Mouse (Mus musculus) urinary bladder, postnatal 36 days (tissue): Measurements from ENCODE around the gene 4930435E12Rik.
"Not testable (repeated sequence)": the region's sequence is repeated elsewhere in the genome, so short reads cannot be mapped to it uniquely, and the experiment has no call there.

Experiments used
- DNase-seq, 2 experiments: peaks; one replicate each; pipeline ENCODE4 v3.0.0; 2022; ENCODE audit warnings: low spot score in 2 of 2, mixed read lengths in 1 of 2

4930435E12Rik gene

DNA sequence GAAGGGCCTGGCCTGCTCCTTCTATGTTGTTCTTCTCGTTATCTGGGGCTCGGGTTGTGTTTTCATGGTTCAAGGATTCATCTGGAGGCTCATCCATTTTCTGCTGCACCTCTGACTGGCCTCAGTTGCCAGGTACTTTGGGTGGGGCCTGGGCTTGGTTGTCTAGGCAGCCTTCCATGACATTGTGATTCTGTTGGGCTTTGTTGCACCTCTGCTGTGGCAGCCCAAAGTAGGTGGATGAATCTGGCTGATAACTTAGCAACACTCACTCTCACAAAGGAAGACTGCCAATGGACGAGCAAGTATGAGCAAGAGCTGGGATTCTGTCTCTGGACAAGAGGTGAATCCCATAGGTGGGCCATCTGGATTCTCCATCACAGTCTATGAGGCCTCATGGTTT lies at the start of gene 4930435E12Rik:
TSS of gene 4930435E12Rik (minus strand) at position 101 of the 400 bp plus-strand sequence.
- no peak for DNase-seq

DNA sequence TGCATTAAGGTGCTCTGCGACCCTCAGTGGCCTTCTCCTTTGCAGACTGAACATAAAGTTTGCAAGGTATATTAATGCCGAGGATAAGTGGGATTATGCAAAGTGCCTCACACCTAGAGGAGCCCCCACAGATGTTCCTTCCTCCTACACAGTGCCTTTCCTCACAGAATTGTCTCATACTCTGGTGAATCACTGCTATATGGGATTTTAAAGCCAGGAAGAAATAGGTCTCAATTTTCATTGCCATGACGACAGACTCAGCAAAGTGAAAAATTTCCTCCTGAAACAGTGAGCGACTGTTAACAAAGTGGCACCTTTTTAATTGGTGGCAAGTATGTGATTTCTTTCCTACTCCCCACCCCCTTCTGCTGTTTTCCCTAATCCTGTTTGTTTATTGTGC lies 45.9 kb upstream of the 4930435E12Rik start:
- no peak for DNase-seq

DNA sequence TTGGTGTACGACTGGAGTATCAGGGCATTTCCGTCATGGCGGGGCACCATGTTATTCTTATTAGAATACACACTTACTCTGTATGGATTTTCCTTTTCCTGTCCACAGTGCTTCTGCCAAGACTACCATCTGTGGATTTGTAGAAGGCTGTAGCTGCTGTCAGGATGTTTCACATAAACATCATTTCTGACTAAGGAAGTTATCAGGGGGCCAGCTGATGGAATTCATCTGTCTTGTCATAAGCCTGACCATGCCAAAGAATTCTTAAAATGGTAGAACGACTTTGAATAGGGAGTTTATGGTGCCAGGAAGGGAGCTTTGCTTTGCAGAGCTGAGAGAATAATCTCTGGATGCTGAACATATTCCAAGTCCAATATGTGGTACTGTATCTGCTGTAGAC lies 44.7 kb upstream of the 4930435E12Rik start:
- no peak for DNase-seq

DNA sequence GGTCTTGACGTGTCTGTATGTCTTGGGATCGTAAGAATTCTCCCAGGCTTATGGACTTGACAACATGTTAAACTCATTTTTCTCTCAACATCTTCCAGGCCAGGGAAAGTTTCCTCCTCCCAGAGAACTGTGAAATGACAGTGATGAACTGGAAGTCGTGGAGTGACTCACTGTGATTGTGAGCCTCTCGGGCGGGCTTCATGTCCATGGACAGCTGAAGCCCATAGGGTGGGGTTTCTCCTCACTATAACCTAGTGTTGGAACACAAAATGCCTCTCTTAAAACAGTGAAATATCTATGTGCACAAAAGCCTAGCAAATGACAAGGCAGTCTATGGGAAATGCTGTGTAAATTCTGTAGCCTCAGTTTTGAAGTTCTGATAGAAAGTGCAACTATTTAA lies 35.8 kb upstream of the 4930435E12Rik start:
- no peak for DNase-seq

DNA sequence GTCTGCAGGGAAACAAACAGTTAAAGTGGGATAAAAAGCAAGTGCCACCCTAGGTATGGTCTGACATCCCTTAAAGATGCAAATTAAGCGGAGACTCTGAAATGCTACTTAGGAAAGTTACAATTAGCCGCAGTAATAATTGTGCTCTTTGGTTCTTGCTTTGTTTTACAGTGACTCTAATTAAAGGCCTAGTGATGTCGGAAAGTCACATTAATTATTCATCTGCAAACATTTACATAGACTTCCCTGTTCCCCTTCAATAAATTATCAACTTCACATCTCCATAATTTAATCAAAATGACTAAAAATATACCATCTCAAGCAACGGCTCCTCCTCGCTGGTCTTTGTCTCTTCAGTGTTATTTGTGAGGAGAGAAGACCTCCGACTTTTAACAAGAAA lies 32.0 kb upstream of the 4930435E12Rik start:
- no peak for DNase-seq

DNA sequence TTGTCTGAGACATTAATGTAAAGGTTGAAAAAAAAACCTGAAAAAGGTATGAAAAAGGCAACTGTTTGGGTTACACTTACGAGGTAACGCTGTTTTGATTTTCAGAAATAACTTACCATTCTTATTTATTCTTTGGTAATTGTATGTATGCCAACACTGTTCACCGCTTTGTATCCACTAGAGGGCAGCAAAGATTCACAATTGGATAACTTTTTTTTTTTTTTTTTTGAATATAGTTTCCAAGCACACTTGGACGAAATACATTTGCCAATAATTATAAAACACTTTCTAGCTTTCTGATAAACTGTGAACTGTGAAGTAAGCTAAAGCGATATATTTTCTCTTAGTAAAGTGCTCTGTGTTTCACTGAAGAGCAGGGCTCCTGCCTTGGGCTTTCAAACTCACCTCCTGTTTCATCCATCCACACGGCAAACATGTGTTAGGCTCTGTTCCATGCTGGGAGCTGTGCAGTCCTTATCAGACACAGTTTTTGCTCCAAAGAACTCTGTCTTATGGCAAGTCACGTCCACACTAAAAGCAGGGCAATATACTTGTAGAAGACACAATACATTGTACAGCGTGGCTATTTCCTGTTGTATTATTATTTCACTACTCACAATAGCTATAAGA lies 29.7 kb upstream of the 4930435E12Rik start:
- no peak for DNase-seq

DNA sequence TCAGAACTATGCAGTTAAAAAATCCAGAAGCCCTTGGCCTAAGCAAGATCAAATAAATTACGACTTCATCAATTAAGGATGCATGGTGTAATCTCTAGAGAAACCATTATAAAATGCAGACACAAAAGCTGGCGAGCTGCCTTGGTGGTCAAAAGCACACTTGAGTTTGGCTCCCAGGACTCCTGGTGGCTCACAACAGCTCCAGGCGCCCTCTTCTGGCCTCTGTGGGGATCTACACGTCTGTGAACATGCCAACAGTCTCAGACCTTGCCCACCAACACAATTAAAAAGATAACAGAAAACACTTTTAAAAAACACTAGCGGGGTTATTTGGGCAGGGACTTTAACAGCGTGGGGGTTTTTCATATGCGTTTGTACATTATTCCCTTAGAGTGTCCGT lies 16.0 kb downstream of the 4930435E12Rik start:
- DNase-seq: peak; percentile 65 to 81

DNA sequence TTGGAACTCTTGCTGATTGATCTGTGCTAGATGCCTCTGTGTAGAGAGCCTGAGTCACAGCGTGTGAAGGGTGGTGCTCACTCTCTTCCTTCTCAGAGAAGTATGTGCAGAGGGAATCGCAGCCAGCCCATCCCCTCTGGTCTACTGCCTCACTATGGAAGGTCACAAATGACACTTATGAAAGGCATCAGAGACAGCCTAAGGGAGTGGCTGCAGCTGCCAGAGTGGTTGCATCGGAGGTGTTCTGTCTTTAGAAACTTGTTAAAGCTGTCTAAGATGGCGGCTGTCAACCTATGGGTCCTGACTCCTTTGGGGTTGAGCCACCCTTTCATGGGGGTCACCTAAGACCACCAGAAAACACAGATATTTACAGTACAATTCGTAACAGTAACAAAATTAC lies 18.4 kb downstream of the 4930435E12Rik start:
- peak in 1 of 2 experiments; percentile 27 for DNase-seq

DNA sequence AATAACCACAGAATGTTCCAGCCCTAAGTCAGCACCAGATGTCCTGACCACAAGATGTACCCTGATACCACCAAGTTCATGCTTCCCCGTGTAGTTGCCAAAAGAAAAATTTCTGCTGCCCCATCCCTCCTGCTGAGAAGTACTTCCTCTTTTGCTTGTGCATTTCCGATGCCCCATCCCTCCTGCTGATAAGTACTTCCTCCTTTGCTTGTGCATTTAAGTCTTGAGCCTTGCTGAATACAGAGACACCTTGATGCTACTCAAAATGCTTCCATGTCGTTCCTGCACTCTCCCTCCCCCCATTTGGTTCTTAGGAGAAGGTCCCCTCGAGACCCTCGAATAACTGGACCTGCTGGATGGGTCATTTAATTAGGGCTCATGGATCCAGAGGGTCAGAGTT lies 20.8 kb downstream of the 4930435E12Rik start:
- DNase-seq: not testable (repeated sequence)

DNA sequence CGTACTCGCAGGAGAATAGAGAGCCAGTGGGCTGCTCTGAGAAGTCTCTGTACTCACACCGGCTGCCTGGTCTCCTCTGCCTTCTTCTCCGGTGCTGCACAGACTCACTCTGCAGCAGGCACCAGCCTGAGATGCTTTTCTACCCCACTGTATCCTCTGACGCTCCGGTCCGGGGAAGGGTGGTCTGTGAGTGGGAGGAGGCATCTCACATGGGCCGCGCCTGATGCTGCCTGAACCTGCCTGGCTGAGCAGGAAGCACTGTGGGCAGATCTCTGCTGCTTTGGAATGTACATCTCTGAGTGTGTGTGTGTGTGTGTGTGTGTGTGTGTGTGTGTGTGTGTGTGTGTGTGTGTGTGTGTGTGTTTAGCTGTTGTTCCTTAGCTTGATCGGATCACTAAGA lies 28.5 kb downstream of the 4930435E12Rik start, which contains the start of gene Upk1b:
TSS of gene Upk1b (minus strand) at position 238 of the 400 bp plus-strand sequence.
- DNase-seq: peak; percentile 61 to 80

DNA sequence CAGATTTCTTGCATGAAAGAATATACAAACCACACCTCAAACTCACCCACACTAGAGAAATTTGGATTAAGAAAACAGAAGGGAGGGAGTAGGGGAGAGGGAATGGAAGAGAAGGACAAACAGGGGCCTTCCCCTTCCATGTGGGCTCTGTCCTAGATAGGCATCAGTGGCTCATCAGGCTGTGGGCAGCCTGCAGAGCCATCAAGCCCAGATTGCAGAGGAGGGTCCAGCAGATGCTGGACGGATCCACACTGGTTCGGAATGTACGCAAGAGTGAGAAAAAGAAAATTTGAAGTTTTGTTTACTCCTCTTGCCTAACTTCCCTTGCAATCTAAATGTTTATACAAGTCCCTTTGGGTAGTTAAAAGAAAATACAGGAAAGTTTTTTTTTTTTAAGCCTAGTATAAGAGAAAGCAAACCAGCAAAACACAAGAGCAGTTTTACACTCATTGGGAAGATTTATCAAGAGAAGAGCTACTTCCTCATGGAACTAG lies 29.5 kb downstream of the 4930435E12Rik start:
- no peak for DNase-seq

DNA sequence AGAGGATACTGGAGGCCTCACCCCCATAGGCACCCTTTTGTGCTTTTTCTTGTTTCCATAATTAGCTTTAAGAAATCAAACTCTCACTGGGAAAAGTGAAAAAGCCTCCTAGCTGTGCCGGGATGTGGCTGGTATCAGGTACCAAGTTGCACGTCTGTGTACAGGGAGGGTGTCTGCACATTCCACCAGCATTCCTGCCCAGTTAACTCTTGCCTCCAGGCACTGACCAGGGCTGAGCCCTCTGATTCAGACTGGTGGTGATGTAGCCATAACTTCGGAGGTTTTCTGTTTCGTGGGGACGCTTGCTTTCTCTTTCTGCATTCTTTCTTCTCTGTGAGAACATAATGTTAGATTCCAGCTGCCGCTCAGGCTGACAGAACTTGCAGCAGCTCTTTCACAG lies 35.4 kb downstream of the 4930435E12Rik start:
- no peak for DNase-seq

DNA sequence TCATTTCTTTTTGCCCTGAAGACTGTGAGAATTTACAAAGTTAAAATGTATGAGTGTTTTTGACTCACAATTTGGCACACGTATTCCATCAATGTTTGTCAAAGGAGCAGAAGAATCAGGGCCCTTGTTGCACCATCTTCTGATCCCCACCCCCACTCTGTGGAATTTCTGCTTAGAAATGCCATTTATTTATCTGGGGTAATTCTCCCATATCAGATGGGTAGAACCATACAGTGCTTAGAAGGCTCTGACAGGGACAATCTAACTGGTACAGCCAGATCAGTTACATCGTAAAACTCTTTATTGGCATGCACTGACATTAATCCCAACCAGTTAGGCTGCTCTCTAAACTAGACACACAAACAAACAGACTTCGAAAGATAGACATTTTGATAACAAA lies 38.6 kb downstream of the 4930435E12Rik start:
- peak in 1 of 2 experiments; percentile 29 for DNase-seq

DNA sequence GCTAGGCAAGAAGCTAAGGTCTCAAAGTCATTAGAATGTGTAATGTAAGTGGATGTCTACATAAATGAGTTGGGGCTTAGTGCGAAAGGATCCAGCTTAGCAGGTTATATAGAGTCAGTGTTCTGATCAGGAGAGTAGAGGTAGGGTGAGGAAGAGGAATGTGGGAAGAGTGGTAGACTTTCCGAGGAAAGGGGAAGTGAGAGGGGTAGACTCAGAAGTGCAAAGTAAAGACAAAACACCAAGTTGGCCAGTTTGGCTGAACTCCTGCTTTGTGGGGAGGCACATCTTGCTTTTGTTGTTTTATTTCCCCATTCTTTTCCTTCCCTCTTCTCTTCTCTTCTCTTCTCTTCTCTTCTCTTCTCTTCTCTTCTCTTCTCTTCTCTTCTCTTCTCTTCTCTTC lies 39.5 kb downstream of the 4930435E12Rik start:
- no peak for DNase-seq

DNA sequence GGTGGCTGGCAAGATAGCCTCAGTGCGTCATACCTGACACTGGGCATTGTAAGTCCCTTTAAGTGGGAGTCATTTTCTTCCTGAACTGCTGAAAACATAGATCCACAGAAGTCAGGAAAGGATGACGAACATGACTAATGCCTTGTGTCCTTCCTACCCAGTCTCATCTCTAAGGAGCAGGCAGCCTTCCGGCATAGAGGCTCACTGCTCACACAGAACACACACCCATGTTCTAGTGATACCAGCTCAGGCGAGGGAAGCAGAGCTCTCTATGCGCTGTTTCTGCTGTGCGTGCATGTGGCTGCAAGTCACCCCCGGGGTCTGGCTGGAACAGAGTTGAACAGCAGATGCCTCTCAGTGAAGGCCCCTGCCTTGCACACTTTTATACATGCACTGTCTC lies 43.2 kb downstream of the 4930435E12Rik start:
- no peak for DNase-seq

DNA sequence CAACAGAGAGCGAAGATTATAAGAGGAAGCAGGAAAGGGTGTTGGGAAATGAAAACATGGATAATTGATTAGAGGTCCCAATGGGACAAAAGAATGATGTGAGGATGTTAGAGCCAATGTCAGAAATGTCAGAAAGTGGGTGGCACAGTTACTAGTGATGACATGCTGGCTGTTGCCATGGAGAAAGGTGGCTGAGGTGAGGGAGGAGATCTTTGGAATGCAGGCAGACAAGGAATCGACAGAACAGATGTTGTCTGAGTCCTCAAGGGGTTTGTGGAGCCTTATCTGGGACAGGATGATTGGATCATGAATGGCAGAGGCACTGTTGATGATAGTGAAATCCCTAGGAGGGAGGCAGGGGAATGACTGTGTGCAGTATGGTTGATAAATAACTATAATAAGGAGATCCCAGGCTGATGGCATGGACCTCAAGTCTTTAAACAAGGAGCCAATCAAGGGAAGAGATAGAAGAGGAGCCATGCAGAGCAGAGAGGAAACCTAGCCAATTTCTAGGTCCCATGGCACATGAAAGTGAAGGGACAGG lies 46.0 kb downstream of the 4930435E12Rik start:
- DNase-seq: no peak

DNA sequence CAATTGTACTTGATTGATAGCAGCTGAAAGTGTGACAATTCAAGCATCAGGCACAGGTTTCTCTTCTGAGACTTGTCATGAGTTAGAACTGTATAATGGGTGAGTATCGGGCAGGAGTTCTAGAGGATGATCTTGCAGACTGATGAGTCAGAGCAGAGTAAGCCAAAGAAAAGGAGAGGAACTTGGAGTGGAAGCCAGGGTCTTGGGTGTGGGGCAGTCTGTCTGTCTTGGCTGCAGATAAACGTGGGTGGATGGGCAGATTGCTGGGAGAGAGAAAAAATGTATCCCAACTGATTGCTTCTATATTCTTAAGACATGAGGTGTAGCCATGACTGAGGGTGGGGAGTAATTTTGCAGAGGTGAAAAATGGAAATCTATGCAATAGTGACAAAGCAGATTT lies 46.6 kb downstream of the 4930435E12Rik start:
- DNase-seq: no peak

DNA sequence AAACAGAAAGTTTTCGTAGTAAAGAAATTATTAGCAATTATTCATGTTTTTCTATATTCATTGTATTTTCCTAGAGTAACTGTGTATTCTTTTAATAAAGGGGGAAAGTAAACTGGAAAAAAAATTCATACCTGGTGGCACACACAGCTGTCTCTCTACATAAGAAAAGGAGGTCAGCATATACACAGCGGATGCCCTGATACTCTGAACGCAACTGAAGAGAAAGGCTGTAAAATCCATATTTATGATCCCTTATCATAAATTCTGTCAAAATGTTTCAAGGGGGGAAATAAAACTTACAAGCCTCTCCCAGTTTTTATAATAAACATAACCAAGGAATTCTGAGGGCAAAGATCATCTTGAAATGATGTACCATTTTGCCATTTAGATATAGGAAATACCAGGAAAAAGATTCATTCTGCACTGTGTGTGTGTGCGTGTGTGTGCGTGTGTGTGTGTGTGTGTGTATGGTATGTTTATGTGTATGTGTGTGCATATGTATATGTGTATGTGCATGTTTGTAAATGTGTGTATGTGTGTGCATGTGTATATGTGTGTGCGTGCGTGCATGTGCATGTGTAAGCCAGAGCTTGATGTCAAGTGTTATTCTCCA lies 47.5 kb downstream of the 4930435E12Rik start:
- DNase-seq: no peak

DNA sequence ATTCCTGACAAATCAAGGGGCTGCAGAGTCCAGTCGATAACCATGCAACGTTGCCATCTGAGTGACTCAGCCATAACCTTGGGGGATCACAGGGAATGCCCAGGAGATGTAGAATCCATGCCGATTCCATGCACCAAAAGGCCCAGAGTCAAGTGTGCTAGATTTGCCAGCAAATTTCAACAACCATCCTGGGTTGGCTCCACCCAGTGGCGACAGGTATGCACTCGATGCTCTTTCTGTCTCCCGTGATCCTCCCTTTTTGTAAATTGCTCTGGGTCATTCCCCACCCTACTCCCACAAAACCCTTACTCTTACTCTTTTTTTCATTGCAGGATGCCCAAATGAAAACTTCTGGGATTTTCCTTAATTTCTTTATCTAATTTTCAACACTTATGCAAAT lies 52.2 kb downstream of the 4930435E12Rik start:
- DNase-seq: no peak

DNA sequence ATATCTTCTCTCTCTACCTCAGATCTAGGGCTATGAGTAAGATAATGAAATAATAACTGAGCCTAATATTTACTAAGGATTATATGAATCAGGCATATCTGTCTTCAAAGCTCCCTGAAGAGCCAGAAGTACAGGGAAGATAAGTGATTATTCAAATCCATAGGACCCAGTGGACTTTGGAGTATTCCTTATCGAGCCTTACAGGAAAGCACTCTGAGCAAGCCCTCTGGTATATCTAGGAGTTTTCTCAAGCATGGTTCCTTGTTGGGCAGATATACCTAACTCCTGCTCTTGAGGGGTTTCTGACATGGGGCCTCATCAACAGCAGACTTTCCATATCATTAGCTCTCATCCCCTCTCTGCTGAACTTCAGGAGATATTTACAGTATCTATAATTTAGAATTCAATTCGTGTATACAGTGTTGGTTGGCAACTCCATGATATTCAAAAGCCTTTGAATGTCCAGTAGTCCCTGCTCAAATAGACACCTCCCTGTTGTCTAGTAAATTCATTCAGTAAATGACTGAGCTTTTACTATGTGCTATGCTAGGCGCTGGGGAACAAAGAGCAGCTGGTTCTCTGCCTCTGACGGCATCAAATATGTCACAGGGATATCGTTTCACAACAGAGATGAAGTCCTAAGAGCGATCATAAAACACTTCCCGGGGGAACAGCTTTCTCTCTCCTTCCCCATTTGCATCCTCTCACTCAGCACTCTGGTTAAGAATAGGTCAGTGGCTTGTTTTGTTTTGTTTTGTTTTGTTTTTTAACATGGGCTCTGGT lies 53.4 kb downstream of the 4930435E12Rik start:
- no peak for DNase-seq

DNA sequence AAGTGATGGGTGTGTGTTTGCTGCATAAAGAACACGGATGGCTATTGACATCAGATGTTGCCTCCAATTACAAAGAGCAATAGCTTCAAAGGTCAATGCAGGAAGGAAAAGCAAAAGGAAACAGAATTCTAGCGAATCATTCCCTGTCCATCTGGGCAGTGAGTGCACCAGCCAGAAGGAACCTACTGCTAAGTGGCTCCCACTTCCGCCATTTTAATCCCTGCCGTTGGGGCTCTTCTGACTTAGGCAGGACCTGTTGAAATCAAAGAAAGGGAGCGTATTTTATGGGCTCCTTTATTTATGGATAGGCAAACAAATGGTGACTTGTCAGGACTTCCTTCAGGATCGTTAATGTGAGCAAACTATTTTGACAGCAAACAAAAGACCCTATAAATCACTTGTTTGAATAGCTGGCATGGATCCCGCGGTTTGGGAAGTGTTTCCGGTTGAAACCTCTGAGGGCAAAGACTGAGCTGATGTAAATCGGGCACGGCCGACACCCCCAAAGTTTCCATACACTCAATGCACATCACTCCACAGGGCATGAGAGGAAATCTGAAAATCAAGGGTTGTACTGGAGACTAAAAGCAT lies 55.5 kb downstream of the 4930435E12Rik start:
- DNase-seq: peak; percentile 47 to 48

DNA sequence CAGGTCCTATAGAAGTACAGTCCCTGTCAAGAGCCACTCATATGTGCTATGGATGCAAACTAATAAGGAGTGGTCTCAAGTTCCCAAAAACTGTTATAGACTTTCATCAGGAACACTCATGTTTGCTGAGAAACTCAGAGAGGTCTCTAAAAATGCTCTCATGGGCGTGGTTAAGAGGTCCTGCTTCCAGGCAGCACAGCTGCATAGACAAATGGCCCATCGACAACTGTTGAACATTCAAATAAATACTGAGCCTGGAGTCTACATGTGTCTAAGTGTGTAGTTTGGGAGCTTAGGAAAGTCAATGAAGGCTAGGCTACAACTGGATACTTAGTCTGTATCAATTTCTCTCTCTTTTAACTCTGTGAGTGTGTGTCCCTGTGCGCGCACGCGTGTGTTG lies 57.4 kb downstream of the 4930435E12Rik start:
- DNase-seq: no peak
